Mouse (Mus musculus): ENCODE results near the gene Klc1.

Gene Klc1

DNA sequence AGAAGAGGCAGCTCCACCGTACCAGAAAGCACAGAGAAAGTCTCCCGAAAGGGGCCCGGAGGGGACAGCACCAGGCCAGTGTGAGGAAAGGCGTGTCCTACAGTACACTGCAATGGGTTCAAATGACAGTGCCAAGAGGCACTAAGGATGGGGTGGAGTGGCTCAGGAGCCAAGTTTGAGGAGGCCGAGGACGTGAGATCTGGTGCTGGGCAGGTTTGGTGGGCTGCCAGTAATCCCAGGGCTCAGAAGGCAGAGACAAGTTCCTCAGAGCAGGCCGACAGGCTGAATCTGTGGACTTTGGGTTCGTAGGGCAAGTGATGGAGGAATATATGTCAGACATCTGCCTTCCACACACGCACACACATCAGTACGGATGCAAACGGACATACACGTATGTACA, 54.0 kb downstream of the Klc1 start:
- peak; percentile 42 to 68 for DNase-seq (ENCODE audit: inconsistent age in 2 of 2, low spot score in 1 of 2)

DNA sequence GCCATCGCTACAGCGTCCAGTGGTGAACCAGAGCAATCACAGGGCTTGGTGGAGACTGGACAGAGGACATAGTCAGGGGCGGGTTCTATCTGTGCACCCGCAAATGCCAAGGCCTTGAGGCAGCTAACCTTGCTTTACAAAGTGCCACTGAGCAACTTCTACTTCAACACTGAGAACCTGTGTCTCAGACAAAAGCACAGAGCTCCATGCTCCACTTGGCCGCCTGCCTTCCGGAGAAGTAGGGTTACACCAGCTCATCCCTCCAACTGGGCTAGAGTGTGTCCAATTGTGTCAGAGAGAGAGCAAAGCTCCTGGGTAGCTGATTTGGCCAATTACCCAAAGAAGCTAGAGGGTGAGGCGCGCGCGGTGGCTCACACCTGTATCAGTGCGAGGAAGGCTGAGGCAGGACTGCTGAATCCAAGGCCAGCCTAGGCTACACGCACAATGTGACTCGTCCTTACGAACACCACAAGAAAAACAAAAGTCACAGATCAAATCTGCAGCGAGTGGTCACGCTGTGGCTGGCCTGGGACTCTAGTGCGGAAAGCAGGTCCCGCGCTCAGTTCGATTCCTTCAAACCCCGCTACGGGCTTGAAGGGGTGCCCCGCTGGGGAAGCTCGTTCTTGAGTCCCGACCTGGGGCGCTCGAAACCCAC, 54.6 kb downstream of the Klc1 start:
- DNase-seq (ENCODE audit: inconsistent age in 2 of 2, low spot score in 1 of 2), result peak; percentile 83 to 92

DNA sequence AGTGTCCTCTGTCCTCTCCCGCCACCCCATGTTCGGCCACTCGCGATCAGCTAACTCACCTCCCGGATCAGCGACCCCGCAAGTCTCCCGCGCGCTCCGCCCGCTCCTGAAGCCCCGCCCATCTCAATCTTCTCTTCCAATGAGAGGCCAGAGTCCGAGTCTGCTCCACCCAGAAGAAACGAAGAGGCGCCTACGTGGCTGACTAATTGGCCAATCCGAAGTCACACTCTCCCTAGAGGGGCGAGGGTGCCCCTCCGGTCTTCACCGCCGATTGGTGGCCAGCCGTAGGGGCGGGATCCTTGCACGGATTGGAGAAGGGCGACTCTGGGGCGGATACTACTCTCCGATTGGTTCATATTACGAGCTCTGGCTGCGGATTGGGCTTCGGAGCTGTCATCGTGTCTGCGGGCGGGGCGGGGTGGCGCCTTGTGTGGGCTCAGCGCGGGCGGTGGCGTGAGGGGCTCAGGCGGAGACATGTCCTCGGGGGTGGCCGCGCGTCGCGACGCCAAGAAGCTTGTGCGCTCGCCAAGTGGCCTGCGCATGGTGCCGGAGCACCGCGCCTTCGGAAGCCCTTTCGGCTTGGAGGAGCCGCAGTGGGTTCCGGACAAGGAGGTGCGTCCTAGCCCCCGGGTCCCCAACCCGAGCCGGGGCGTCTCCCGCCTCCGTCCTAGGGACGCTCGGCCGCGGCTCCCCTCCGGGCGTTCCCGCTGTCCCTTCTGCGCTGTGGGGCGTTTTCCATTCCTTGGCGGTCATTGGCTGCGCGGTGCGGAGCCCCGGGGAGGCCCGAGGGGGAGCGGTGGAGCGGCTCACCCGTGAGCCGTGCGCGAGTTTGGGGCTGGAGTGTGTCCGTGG, 55.3 kb downstream of the Klc1 start, which contains the start of the genes Xrcc3 and Zfyve21:
TSS of gene Xrcc3 (minus strand) at position 108 of the 852 bp plus-strand sequence.
TSS of gene Zfyve21 (plus strand) at position 405 of the 852 bp plus-strand sequence.
- DNase-seq (ENCODE audit: inconsistent age in 2 of 2, low spot score in 1 of 2), result peak; percentile 99

DNA sequence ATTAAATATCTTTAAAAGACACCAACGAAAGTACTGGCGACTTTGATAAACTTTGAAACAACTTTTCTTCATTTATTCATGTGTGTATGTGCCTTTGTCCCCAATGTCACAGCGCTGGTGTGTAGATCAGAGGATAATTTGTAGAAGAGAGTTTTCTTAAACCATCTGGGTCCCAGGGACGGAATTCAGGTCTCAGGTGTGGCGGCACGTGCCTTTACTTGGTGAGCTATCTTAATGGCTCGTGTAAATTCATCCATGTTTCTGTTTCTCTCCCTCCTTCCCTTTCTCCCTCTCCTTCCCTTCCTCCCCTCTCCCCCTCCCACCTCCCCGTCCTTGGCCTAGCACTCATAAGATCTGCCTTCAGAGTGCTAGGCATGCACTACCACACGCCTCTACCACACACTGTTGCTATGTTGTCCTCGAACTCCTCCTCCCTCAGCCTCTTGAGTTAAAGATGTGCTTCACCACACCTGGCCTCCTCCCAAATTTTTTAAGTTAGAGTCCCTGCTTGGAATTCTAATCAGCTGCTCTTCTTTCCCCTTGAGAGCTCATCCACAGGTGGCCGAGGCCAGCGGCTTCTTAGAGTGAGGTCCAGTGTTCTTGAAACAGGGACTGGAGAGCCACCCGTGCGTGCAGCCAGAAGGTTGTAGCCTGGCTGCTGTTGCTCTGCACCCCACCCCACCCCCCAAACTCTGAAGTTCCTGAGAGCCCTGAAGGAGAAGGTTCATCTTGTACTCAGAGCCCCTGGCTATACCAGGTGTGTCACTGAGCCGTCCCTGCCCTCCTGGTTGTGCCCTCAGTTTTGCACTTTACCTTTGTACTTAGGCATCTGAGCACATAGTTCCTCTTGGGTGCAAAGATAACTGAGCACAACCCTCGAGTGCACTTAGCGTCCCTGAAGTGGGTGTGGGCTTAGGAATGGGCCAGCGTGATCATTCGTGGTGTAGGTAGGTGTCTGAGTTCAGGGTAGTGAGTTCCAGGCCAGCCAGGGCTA, 56.4 kb downstream of the Klc1 start:
- DNase-seq (ENCODE audit: inconsistent age in 2 of 2, low spot score in 1 of 2), result peak in 1 of 2 experiments; percentile 66

DNA sequence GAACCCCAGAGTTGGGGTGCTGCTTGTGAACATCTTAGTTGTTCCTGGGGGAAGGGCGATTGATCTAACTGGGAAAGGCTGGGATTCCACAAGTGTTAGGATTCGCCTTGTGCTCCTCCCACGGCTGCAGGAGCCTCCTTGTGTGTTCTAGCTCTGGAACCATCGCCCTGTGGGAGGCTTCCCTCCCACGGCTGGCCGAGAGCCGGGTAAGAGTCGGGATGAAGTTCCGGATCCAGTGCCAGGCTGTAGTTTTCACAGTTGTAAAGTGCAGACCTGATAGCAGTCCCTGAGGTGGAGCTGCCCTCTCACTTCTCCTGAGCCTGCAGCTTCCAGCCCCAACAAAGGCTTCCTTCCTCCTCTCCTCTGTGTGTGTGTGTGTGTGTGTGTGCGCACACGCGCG, 57.9 kb downstream of the Klc1 start:
- DNase-seq (ENCODE audit: inconsistent age in 2 of 2, low spot score in 1 of 2), result peak; percentile 55 to 83

DNA sequence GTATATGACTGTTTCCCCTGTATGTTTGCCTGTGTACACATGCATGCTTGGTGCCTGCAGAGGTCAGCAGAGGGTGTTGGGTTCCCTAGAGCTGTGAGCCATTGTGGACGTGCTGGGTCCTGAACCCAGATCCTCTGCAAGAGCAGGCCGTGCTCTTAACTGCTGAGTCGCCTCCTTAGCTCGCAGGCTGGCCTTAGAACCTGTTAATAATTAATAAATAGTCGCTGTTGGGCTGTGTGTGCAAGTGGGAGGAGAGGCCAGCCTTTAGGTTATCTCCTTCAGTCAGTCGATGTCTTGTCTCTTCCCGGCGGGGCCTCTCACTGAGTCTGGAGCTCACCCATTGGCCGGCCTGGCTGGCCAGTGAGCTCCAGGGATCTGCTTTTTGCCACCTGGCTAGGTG, 58.3 kb downstream of the Klc1 start:
- peak in 1 of 2 experiments; percentile 69 for DNase-seq (ENCODE audit: inconsistent age in 2 of 2, low spot score in 1 of 2)

DNA sequence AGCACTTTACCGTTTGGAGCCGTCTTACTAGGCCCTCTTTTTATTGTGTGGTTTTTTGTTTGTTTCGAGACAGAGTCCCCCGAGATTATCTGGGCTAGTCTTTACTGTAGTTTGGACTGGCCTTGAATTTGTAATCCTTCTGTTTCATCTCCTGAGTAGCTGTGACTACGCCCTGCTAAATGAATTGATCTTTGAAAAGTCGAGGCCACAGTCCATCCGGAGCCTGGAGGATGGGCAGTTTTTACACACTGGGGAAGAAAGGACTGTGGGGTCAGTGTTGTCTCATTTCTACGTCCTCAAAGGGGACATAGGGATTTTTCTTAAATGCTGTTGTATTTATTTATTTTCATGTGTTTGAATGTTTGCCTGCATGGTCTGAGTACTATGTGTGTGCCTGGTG, 59.3 kb downstream of the Klc1 start:
- peak; percentile 52 to 86 for DNase-seq (ENCODE audit: inconsistent age in 2 of 2, low spot score in 1 of 2)

DNA sequence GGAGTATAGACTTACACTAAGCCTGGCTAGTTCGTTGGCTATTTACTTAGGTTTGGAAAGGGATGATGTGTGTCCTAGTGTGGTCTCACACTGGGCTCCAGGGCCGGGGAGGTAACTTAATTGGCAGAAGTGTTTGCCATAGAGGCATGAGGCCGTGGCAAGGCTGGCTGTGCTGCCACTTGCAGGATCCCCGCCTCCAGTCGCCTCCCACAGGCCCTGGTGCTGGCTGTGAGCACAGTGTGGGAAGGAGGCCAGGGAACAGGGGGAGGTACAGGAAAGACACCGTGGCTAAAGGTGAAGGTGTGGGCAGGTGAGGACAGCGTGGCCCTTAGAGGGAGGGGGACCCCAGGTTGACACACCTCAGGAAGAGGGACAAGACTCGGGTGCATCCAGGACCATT, 61.3 kb downstream of the Klc1 start:
- DNase-seq (ENCODE audit: inconsistent age in 2 of 2, low spot score in 1 of 2), result peak; percentile 50 to 72

DNA sequence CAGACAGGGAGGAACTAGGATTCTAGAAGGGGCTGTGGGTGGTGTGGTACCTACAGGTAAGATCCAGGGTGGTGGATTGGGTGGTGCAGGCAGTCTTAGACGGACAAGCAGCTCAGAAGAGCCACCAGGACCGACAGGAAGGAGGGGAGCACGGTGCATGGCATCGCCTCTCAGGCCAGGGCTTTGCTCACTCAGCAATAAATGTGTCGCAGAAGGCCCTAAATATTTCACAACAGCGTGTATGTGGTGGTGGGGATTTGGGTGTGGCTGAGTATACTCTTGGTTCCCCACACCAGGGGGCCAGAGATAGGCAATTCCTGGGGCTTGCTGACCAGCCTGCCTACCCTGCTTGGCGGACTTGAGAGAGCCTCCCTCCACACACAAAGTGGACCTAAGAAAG, 62.1 kb downstream of the Klc1 start:
- no peak for DNase-seq (ENCODE audit: inconsistent age in 2 of 2, low spot score in 1 of 2)

DNA sequence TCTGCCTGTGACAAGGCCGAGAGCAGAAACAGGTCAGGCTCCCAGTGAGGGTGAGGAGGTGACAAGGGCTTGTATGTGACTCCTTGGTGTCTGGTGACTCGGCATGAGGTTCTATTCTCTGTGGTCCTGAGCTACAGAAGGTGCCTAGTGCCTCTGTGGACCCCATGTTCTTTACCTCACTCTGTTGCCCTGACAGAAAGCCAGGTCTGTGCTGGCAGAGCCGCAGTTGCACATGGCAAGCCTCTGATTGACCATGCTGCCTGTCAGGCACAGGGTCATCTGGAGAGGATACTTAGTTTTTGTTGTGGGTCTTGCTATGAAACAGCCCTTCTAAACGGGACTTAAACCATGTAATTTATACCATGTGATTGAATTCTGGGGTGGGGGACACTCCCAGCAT, 63.3 kb downstream of the Klc1 start:
- no peak for DNase-seq (ENCODE audit: inconsistent age in 2 of 2, low spot score in 1 of 2)

DNA sequence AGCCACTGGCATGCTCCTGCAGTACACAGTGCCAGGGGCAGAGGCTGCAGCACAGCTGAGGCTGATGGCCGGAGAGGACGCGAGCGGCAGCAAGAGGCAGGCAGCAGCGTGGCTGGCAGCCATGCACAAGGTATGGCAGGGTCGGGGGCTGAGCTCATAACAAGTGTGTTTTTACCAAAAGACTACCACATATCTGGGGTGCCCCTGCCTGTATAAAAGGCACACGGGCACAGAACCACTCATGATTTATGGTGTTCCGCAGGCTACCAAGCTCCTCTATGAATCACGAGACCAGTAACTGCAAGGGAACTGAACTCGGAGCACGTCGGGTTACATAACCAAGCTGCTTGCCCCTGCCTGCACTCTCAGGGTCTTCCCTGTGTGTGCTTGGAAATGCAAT, 68.9 kb downstream of the Klc1 start:
- peak; percentile 69 to 72 for DNase-seq (ENCODE audit: inconsistent age in 2 of 2, low spot score in 1 of 2)

DNA sequence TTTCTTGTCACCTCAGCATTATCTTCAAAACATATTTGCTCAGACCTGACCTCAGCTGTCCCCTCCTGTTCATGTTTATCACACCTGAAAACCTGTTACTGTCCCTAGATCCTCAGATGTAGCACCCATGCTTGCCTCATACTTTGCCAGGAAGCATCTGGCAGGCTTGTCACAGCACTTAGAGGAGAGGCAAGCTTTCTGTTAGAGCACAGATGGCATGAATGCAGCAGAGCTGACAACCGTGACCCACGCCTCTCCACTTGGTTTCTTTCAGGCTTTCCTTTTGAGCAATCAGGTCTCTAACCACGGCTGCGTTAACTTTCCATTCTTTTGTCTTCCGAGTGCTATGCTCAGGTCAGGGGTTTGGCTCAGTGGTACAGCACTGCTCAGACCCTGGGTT, 70.8 kb downstream of the Klc1 start:
- DNase-seq (ENCODE audit: inconsistent age in 2 of 2, low spot score in 1 of 2), result no peak

DNA sequence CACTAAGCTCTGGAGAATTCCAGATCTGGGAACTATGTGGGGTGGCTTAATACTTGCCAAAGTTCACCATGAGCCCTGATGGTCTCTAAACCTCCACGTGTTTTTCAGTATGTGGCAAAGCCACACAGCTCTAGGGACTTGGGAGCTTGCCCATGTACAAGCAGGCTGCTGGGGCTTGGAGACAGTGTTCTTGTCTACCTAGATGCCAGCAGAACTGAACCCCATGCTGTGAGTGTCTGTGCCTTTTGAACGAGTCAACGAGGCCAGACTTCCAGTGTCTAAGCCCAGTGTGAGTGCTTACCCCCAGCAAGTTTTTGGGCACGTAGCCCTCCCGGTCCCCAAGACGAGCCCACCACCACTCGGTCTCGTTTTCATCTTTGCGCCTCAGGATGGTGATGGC, 71.3 kb downstream of the Klc1 start:
- no peak for DNase-seq (ENCODE audit: inconsistent age in 2 of 2, low spot score in 1 of 2)

DNA sequence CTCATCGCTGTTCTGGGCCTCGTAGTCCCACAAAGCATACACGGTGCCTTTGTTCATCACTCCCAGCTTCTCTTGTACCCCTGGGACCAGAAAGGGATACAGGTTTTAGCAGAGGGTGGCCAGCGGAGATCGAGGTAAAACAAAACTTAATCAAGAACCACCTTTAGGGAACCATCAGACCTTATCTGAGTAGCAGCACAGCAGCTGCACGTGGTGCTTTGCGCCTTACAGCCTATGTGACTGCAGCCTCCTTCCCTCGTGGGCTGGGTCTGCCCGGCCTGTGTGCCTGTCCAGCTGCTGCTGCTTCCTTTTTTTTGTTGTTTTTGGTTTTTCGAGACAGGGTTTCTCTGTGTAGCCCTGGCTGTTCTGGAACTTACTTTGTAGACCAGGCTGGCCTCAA, 71.7 kb downstream of the Klc1 start:
- no peak for DNase-seq (ENCODE audit: inconsistent age in 2 of 2, low spot score in 1 of 2)

DNA sequence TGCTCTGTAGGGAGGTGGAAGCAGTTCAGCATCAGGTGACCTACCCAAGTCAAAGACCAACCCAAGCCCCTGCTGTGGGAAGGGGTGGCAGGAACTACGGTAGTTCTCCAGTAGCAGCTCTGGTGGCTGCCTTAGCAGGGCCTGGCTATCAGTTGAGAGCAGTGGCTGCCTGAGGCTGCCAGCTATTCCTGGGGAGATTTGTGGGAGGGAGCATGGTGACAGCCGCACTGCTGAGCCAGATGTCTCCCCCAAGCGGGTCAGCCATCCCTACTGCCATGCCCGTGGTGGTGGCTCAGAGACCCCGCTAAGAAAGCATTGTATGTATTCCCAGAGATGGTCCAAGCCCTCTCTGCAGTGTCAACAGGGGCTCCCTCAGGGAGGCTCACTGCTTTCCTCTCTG, 74.0 kb downstream of the Klc1 start:
- no peak for DNase-seq (ENCODE audit: inconsistent age in 2 of 2, low spot score in 1 of 2)

DNA sequence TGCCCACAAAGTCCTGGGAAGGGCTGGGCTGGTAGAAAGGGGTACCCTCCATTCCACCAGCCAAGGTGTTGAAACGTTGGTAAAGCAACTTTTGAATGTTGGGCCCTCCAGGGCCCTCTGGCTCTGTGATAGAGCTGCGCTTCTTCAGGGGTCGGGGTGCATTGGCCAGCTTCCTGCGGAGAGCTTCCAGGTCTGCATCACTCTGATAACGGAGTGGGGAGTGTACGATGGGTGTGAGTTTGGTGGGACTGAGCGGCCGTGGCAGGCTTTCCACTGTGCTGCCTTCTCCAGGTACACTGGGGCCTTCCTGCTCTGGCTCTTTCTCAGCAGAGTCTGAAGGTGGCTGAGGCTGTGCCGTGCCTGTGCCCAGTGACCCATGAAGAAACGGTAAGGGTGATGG, 74.8 kb downstream of the Klc1 start:
- DNase-seq (ENCODE audit: inconsistent age in 2 of 2, low spot score in 1 of 2), result no peak

DNA sequence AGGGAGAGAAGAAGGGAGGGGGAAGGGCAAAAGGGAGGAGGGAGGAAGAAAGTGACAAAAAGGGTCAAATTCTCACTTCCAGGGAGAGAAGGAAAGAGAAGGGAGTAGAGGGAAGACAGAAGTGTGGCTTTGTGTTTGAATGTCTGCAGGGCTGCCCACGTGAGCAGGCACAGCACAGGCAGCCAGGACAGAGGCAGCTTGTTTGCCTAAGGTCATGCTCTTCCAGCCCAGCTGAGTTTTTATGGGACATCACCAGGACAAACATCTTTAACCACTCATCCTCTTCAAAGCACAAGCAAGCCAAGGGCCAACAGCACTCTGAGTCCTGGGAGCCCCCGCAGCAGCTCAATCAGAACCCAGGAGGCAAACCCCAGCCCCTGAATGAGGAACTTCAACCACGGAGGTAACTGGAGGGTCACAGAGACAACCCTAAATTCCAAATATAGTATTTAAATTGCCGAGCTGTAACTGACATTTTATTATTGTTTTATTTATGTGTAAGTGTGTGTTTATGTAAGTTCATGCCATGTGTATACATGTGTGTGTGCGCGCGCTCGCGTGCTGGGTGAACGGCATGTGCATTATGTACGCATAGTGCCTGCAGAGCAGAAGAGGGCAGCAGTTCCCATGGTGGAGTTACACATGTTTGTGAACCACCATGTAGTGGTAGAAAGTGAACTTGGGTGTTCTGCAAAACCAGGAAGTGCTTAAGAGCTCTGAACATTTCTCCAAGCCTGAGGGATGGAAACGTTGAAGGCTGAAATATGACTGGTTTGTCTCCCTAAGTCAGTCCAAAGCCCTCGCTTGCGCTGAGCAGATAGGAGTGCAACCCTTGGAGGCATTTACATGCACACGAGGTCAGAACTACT, 84.2 kb downstream of the Klc1 start:
- no peak for DNase-seq (ENCODE audit: inconsistent age in 2 of 2, low spot score in 1 of 2)

DNA sequence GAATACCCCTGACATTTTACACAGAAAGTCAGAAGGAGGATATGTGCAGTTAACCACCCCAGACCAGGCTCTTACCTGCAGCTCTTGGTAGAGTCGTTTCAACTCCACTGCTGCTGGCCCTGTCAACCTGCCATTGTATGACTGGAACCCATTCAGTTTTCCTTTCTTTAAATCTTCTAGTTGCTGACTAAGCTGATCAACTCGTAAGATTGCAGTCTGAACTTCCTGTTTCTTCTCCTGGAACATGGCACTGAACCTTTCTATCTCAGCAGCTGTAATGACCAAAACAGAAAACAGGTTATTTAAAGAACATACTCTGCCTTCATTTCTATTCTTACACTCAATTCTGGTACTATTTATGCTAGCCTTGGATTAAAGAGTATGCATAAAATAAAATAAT, 84.8 kb downstream of the Klc1 start:
- DNase-seq (ENCODE audit: inconsistent age in 2 of 2, low spot score in 1 of 2), result no peak

DNA sequence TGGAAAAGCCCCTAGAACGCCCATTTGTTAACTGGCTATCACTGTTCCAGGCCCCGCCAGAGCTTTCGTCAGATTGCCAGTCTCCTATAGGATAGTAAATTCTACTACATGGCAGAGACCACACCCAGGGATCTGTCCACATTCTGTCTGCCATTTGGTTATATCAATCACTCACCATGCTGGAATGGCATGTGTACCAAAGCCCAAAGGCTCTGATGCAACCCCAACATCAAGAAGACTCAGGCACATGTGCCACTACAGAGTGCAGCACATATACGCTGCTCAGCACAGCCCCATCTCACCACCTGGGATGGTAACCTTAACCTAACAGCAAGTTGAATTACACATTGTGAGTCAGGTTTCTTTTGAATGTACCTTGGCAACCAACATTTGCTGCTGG, 87.3 kb downstream of the Klc1 start:
- DNase-seq (ENCODE audit: inconsistent age in 2 of 2, low spot score in 1 of 2), result no peak

DNA sequence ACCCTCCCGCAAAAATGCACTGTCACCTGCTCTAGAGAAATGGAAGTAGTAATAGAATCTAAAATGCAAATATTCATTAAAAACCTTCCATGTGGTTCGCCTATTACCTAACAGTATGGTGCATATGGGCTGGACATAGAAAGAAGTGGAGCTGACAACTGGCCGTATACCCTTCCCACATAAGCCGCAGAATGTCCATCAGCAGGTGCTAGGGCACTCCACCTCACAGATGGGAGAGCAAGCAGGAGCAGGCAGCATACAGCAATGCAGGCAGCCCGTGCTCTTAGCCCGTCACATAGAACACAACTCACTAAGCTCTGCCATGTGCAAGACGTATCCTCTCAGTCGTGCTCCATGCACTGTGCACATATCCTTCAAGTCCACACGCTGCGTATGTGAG, 88.2 kb downstream of the Klc1 start:
- no peak for DNase-seq (ENCODE audit: inconsistent age in 2 of 2, low spot score in 1 of 2)

Data from adrenal gland, adult (tissue).